Mouse (Mus musculus): ENCODE data around the gene Klhdc8b. TPM values are rescaled to one million over a fixed set of nuclear protein-coding genes. Genes with fewer than 3 reads are reported as not detected.
A peak's percentile ranks its signal among the peaks of the same experiment; 100 is the strongest.

Klhdc8b gene
- polyA plus RNA-seq, 1 experiment from 2014 or later = 9.1 TPM

DNA sequence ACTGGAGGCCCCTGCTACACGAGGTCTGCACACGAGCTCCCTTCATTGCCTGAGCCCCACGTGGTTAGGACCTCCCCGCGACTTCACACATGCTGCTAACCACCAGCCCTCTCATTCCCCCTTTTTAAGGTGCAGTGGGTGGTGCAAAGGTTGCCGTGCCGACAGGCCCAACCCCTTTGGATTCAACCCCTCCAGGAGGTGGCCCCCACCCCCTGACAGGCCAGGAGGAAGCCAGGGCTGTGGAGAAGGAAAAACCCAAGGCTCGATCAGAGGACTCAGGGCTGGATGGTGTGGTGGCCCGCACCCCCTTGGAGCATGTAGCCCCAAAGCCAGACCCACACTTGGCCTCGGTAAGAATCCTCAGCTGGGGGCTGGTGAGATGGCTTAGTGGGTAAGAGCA, 33.5 kb upstream of the Klhdc8b start:
- WGBS (ENCODE audit: insufficient replicate concordance) = 83% methylated on average over 10 of the region's 10 CpGs
- Histone ChIP-seq H3K9me3 (ENCODE audit: low read length) (no peaks in the 10 kb centered on the region), H3K4me2 (ENCODE audit: low read depth, low read length) (no peak overlapping the region), H3K4me3 (ENCODE audit: low read depth, low read length) (no peak overlapping the region), H3K9ac (replicated peaks) (no peak overlapping the region), H3K27me3 (ENCODE audit: insufficient read depth, low read length) (no peaks in the 10 kb centered on the region), H3K4me1 (ENCODE audit: insufficient read depth) (peaks cover 18% of the 10 kb centered on the region), H3K36me3 (replicated peaks; ENCODE audit: insufficient read depth, low read length) (peaks cover 77% of the 10 kb centered on the region), H3K27ac (ENCODE audit: low read depth) (no peak overlapping the region)
- ATAC-seq (no peak), DNase-seq (no peak)
- TF ChIP-seq EP300 (IDR thresholded peaks at IDR 0.05; ENCODE audit: low read depth) (no peak), CTCF (IDR thresholded peaks at IDR 0.05; ENCODE audit: low read depth) (no peak)

DNA sequence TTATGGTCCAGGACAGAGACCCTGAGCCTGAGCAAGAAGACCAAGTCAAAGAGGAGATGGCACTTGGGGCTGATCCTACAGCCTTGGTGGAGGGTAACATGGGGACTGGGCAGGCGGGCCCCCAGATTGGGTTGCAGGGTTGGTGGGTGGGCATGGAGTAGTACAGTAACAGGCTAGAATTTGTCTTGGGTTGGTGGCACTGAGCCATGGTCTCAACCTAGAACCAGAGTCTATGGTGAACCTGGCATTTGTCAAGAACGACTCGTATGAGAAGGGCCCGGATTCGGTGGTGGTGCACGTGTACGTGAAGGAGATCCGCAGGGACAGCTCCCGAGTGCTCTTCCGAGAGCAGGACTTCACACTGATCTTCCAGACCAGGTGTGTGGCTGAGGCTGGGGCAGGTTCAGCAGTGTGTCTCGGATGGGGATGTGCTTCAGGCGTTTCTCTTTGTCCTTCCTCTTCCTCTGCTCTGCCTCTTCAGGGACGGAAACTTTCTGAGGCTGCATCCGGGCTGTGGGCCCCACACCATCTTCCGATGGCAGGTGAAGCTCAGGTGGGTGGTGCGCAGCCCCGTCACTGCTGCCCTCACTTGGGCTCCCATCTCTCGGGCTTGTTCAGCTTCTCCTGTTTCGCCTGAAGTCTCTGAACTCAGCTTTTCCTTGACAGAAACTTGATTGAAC, 32.9 kb upstream of the Klhdc8b start:
- H3K9ac ChIP-seq (replicated peaks) = no peak overlapping the region
- no peak overlapping the region for H3K4me3 ChIP-seq (ENCODE audit: low read depth, low read length)
- no peaks in the 10 kb centered on the region for H3K27me3 ChIP-seq (ENCODE audit: insufficient read depth, low read length)
- H3K4me2 ChIP-seq (ENCODE audit: low read depth, low read length) = no peak overlapping the region
- no peak overlapping the region for H3K27ac ChIP-seq (ENCODE audit: low read depth)
- 91% methylated on average over 19 of the region's 19 CpGs for WGBS (ENCODE audit: insufficient replicate concordance)
- peaks cover 20% of the 10 kb centered on the region for H3K4me1 ChIP-seq (ENCODE audit: insufficient read depth)
- H3K36me3 ChIP-seq (replicated peaks; ENCODE audit: insufficient read depth, low read length) = peaks cover 71% of the 10 kb centered on the region
- ATAC-seq (no peak), DNase-seq (no peak)
- TF ChIP-seq EP300 (IDR thresholded peaks at IDR 0.05; ENCODE audit: low read depth) = no peak
- TF ChIP-seq CTCF (IDR thresholded peaks at IDR 0.05; ENCODE audit: low read depth) = no peak
- H3K9me3 ChIP-seq (ENCODE audit: low read length) = no peaks in the 10 kb centered on the region

DNA sequence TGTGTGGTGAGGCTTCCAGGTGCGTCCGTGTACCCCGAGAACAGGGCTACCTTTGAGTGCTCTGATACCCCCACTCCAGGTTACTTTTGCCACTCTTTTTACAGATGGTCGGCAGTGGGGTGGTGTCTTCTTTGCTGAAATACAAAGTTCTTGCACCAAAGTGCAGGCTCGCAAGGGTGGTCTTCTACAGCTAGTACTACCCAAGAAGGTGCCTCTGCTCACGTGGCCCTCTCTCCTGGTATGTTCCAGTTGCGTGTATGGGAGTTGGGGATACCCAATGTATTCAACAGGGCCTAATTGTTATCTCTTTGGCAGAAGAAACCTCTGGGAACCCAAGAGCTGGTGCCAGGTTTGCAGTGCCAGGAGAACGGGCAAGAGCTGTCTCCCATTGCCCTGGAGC, 31.9 kb upstream of the Klhdc8b start:
- Histone ChIP-seq H3K4me3 (ENCODE audit: low read depth, low read length) (no peak overlapping the region), H3K4me1 (ENCODE audit: insufficient read depth) (peaks cover 20% of the 10 kb centered on the region), H3K36me3 (replicated peaks; ENCODE audit: insufficient read depth, low read length) (peaks cover 61% of the 10 kb centered on the region), H3K9ac (replicated peaks) (no peak overlapping the region), H3K4me2 (ENCODE audit: low read depth, low read length) (no peak overlapping the region), H3K27ac (ENCODE audit: low read depth) (no peak overlapping the region), H3K9me3 (ENCODE audit: low read length) (no peaks in the 10 kb centered on the region), H3K27me3 (ENCODE audit: insufficient read depth, low read length) (no peaks in the 10 kb centered on the region)
- DNase-seq (no peak), ATAC-seq (no peak)
- TF ChIP-seq EP300 (IDR thresholded peaks at IDR 0.05; ENCODE audit: low read depth) (no peak), CTCF (IDR thresholded peaks at IDR 0.05; ENCODE audit: low read depth) (no peak)
- 90% methylated on average over 8 of the region's 8 CpGs for whole genome bisulfite sequencing (ENCODE audit: insufficient replicate concordance)

DNA sequence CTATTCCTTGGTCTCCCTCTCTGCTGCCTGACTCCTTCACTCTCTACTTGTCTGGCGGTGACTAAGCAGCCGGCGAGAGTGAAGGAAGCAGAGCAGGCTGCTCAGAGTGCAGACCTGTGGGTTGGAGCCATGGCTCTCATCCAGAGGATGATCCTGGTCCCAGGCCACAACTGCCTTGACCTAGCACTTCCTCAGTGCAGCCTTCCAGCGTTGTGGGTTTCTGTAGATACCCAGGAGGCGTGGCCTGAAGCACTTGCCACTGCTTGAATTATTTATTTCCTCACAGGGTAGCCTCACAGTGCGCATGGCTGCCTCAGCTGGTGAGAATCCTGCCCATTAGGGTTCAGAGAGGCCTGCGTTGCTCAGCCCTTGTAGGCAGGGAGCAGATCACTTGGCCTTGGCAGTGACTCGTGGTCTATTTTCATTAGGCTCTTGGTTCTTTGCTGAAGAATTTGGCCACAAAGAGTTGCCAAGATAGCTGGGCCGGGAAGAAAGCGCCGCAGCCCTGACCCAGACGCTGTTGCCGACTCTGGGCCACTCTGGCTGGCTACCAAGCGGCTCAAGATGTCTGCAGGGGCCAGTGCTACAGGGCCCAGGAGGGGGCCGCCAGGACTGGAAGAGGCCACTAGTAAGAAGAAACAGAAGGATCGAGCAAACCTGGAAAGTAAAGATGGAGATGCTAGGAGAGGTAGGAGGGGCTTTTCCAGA, 30.8 kb upstream of the Klhdc8b start:
- ATAC-seq (no peak), DNase-seq (peak; percentile 33)
- peaks cover 51% of the 10 kb centered on the region for H3K36me3 ChIP-seq (replicated peaks; ENCODE audit: insufficient read depth, low read length)
- TF ChIP-seq CTCF (IDR thresholded peaks at IDR 0.05; ENCODE audit: low read depth) (no peak), EP300 (IDR thresholded peaks at IDR 0.05; ENCODE audit: low read depth) (no peak)
- H3K9ac ChIP-seq (replicated peaks) = peak overlapping the region; percentile 97
- WGBS (ENCODE audit: insufficient replicate concordance) = 68% methylated on average over 16 of the region's 16 CpGs
- H3K27ac ChIP-seq (ENCODE audit: low read depth) = peak overlapping the region; percentile 99
- peak overlapping the region; percentile 88 for H3K4me3 ChIP-seq (ENCODE audit: low read depth, low read length)
- H3K4me2 ChIP-seq (ENCODE audit: low read depth, low read length) = peak overlapping the region; percentile 90
- H3K9me3 ChIP-seq (ENCODE audit: low read length) = no peaks in the 10 kb centered on the region
- H3K27me3 ChIP-seq (ENCODE audit: insufficient read depth, low read length) = no peaks in the 10 kb centered on the region
- peaks cover 20% of the 10 kb centered on the region for H3K4me1 ChIP-seq (ENCODE audit: insufficient read depth)

DNA sequence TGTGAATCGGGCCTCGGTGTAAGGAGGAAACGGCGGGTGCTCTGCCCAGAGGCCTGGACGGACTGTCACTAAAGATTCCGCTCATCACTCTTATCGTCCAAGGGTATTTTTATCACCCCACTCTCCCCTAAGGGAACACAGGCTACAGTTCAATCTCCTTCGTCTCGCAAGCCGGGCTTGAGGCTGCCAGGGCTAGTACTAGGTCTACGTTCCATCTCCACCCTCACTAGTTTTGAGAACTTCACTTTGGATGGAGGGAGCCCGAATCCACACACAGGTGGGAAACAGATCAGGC, 29.9 kb upstream of the Klhdc8b start:
- TF ChIP-seq EP300 (IDR thresholded peaks at IDR 0.05; ENCODE audit: low read depth) (no peak), CTCF (IDR thresholded peaks at IDR 0.05; ENCODE audit: low read depth) (no peak)
- no peak for ATAC-seq
- 3% methylated on average over 12 of the region's 12 CpGs for WGBS (ENCODE audit: insufficient replicate concordance)

DNA sequence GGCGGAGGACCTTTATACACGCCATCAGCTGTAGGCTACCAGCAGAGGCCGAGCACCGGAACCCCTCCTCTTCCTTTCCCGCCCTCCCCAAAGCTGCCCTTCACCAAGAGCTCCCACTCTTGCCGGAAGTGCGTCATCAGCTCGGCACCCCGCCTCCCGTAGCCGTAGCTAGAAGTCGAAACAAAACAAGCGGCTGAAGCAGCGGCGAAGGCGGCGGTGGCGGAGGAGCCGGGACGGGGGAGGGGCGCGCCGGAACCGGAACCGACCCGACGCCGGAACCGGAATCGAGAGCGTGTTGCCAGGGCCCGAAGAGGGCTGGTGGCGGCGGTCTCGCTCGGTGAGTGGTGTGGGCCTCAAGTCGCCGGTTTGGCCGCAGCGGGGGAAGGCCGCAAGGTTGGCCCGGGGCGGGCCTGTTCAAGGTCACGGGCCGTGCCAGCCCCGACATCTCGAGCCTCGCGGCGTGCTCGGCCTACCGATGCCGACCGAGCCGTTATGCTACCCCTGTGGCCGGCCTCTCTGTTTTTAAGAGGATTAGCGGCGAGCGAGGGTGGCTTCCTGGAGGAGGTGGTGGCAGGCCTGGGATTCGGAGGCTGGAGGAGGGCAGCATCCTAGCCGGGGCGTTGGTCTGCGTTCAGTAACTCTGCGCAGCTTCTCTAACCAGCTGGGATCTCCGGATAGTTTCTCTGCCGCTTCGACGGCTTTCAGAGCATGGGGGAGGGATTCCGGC, 29.3 kb upstream of the Klhdc8b start, which contains the start of gene Usp19:
Gene Usp19 (plus strand): TSS at position 44 of the 727 bp plus-strand sequence.
- WGBS (ENCODE audit: insufficient replicate concordance) = under 1% methylated on average over 69 of the region's 69 CpGs
- peak; percentile 95 for DNase-seq
- H3K9me3 ChIP-seq (ENCODE audit: low read length) = no peaks in the 10 kb centered on the region
- H3K9ac ChIP-seq (replicated peaks) = peak within 1 kb of the TSS; percentile 97
- peak within 1 kb of the TSS; percentile 99 for H3K27ac ChIP-seq (ENCODE audit: low read depth)
- peak; percentile 67; the same call in 1 of the 2 replicates for TF ChIP-seq EP300 (IDR thresholded peaks at IDR 0.05; ENCODE audit: low read depth)
- TF ChIP-seq CTCF (IDR thresholded peaks at IDR 0.05; ENCODE audit: low read depth) = no peak
- H3K27me3 ChIP-seq (ENCODE audit: insufficient read depth, low read length) = no peaks in the 10 kb centered on the region
- H3K4me3 ChIP-seq (ENCODE audit: low read depth, low read length) = peak within 1 kb of the TSS; percentile 88
- ATAC-seq = peak; percentile 96
- H3K4me1 ChIP-seq (ENCODE audit: insufficient read depth) = peaks cover 20% of the 10 kb centered on the region
- H3K4me2 ChIP-seq (ENCODE audit: low read depth, low read length) = peak within 1 kb of the TSS; percentile 90
- H3K36me3 ChIP-seq (replicated peaks; ENCODE audit: insufficient read depth, low read length) = peaks cover 40% of the 10 kb centered on the region

More for the DNA sequence above, 29.9 kb upstream of the Klhdc8b start:
- peaks cover 42% of the 10 kb centered on the region for H3K36me3 ChIP-seq (replicated peaks; ENCODE audit: insufficient read depth, low read length)
- H3K4me1 ChIP-seq (ENCODE audit: insufficient read depth) = peaks cover 20% of the 10 kb centered on the region
- DNase-seq = no peak
- no peaks in the 10 kb centered on the region for H3K9me3 ChIP-seq (ENCODE audit: low read length)
- peak overlapping the region; percentile 99 for H3K27ac ChIP-seq (ENCODE audit: low read depth)
- H3K4me2 ChIP-seq (ENCODE audit: low read depth, low read length) = peak overlapping the region; percentile 90
- peak overlapping the region; percentile 97 for H3K9ac ChIP-seq (replicated peaks)
- peak overlapping the region; percentile 88 for H3K4me3 ChIP-seq (ENCODE audit: low read depth, low read length)
- no peaks in the 10 kb centered on the region for H3K27me3 ChIP-seq (ENCODE audit: insufficient read depth, low read length)
